Mouse (Mus musculus) lung, postnatal 4 days (tissue): ENCODE measurements around the gene Olfr800.

Experiments used
- DNase-seq, 2 experiments: peaks; one replicate each; pipeline ENCODE4 v3.0.0; 2021

Olfr800 gene

GRCm38 (mm10) chr10:129657394-129657793 is at the start of gene Olfr800:
Gene Olfr800 (plus strand): TSS chr10:129657694.
- no peak for DNase-seq

- no peak for DNase-seq
These were observed 45.0 kb upstream of the Olfr800 start, which contains the start of gene Olfr796 for GRCm38 (mm10) chr10:129612470-129612869. Gene Olfr796 (minus strand): TSS chr10:129612570.

- DNase-seq = no peak
These were observed 35.8 kb upstream of the Olfr800 start for GRCm38 (mm10) chr10:129621724-129622123.

- DNase-seq = no peak
These were observed 34.2 kb upstream of the Olfr800 start for GRCm38 (mm10) chr10:129623251-129623650.

GRCm38 (mm10) chr10:129627834-129628233 is 29.7 kb upstream of the Olfr800 start, which contains the start of gene Olfr798:
Gene Olfr798 (minus strand): TSS chr10:129627934.
- DNase-seq = no peak

- no peak for DNase-seq
These were observed 20.3 kb upstream of the Olfr800 start, which contains the start of gene Olfr799 for GRCm38 (mm10) chr10:129637184-129637583. Gene Olfr799 (plus strand): TSS chr10:129637484.

- no peak for DNase-seq
These were observed 5.7 kb upstream of the Olfr800 start for GRCm38 (mm10) chr10:129651763-129652162.

- DNase-seq = no peak
These were observed 16.3 kb downstream of the Olfr800 start, which contains the start of gene Olfr801 for GRCm38 (mm10) chr10:129673765-129674164. Gene Olfr801 (minus strand): TSS chr10:129673865.

GRCm38 (mm10) chr10:129688069-129688468 is 30.6 kb downstream of the Olfr800 start, which contains the start of gene Olfr802:
Gene Olfr802 (minus strand): TSS chr10:129688169.
- DNase-seq = no peak

- no peak for DNase-seq
These were observed 36.7 kb downstream of the Olfr800 start, which contains the start of gene Olfr803 for GRCm38 (mm10) chr10:129694186-129694585. Gene Olfr803 (minus strand): TSS chr10:129694286.

GRCm38 (mm10) chr10:129702910-129703309 is 45.4 kb downstream of the Olfr800 start, which contains the start of gene Olfr804:
Gene Olfr804 (plus strand): TSS chr10:129703210.
- no peak for DNase-seq
